Comparison of ENCODE assay signal across 14 mouse cellular contexts in genomic region chr9:119993092-119993844, GRCm38 (mm10). TPM values are rescaled to one million over a fixed set of nuclear protein-coding genes. Genes with fewer than 3 reads are reported as not detected.
"Had no signal": no experiment of that assay in that cellular context is flagged by ENCODE, and none has a peak within 500 bp of the region (broad histone marks: within the 10 kb centered on the region; RNA-seq: fewer than 3 reads in every experiment).

No protein-coding gene starts in this region.

- H3K9me3 ChIP-seq: kidney, embryonic 15.5 days; limb, embryonic 13.5 days; liver, embryonic 15.5 days; midbrain, embryonic 13.5 days; neural tube, embryonic 15.5 days had no signal

- H3K27me3 ChIP-seq: liver, embryonic 15.5 days had no signal

- ATAC-seq: midbrain, embryonic 13.5 days had no signal

- H3K36me3 ChIP-seq: kidney, embryonic 15.5 days; limb, embryonic 13.5 days; liver, embryonic 15.5 days; midbrain, embryonic 13.5 days; neural tube, embryonic 15.5 days had no signal

- H3K4me3 ChIP-seq: kidney, embryonic 15.5 days; limb, embryonic 13.5 days; liver, embryonic 15.5 days; midbrain, embryonic 13.5 days; neural tube, embryonic 15.5 days had no signal

- DNase-seq: kidney, adult 2 months; kidney, postnatal 14 days; left cerebral cortex, postnatal 4 days; lung, embryonic 14.5 days; lung, postnatal 10 days; lung, postnatal 4 days had no signal

- H3K4me1 ChIP-seq: kidney, embryonic 15.5 days; limb, embryonic 13.5 days; liver, embryonic 15.5 days; midbrain, embryonic 13.5 days; neural tube, embryonic 15.5 days had no signal

RNA-seq across cellular contexts. Expression of gene Xirp1, which starts 30.1 kb away (rescaled TPM):
- total RNA-seq: megakaryocyte-erythroid progenitor cell, adult 5-6 weeks had no signal
- polyA plus RNA-seq: midbrain, postnatal 0 days had no signal

RNA-seq across cellular contexts. Expression of gene Ttc21a, which starts 55.9 kb away (rescaled TPM):
- total RNA-seq: liver, adult 2 months; megakaryocyte-erythroid progenitor cell, adult 5-6 weeks had no signal
- polyA plus RNA-seq: liver, adult 2 months had no signal
